Mouse (Mus musculus) MEL (cell line): Measurements from ENCODE around the gene Shroom1. TPM values are rescaled to one million over a fixed set of nuclear protein-coding genes. Genes with fewer than 3 reads are reported as not detected.

Experiments
- DNase-seq: peaks from one replicate; pipeline ENCODE4 v3.0.0; 2011; ENCODE audit warnings: low read depth, low spot score
- H3K27ac ChIP-seq: 2 replicates; pipeline ENCODE4 v1.5.1; 2012; ENCODE audit warnings: low read depth, mild to moderate bottlenecking, control low read depth, low read length, moderate library complexity; ENCODE audit not compliant: control insufficient read depth
- H3K27me3 ChIP-seq, 2 experiments: fragments of 150-350 bp in 1 of 2; sonication (generic) in 1 of 2; 2 replicates each; pipeline ENCODE4 v1.6.1; 2012; ENCODE audit warnings: low read length in 2 of 2, mild to moderate bottlenecking in 2 of 2, improper control_type of control experiment in 1 of 2, moderate library complexity in 1 of 2; ENCODE audit not compliant: insufficient read depth in 2 of 2, control insufficient read depth in 1 of 2
- H3K36me3 ChIP-seq, 2 experiments: 2 replicates each; pipeline ENCODE4 v1.6.1; 2012 to 2014; ENCODE audit warnings: low read length in 2 of 2, improper control_type of control experiment in 1 of 2, inconsistent platforms in 1 of 2, mild to moderate bottlenecking in 1 of 2; ENCODE audit not compliant: insufficient read depth in 2 of 2, control insufficient read depth in 1 of 2
- H3K4me1 ChIP-seq, 2 experiments: fragments of 150-350 bp in 1 of 2; sonication (generic) in 1 of 2; 2 replicates each; pipeline ENCODE4 v1.6.1; 2012; ENCODE audit warnings: low read length in 2 of 2, improper control_type of control experiment in 1 of 2, mild to moderate bottlenecking in 1 of 2; ENCODE audit not compliant: insufficient read depth in 2 of 2, control insufficient read depth in 1 of 2
- H3K4me3 ChIP-seq, 2 experiments: fragments of 150-350 bp in 1 of 2; sonication (generic) in 1 of 2; 2 replicates each; pipeline ENCODE4 v1.5.1; 2012; ENCODE audit warnings: low read depth in 2 of 2, low read length in 2 of 2, mild to moderate bottlenecking in 2 of 2, moderate library complexity in 2 of 2, control low read depth in 1 of 2, improper control_type of control experiment in 1 of 2; ENCODE audit not compliant: control insufficient read depth in 1 of 2, insufficient read depth in 1 of 2
- H3K79me2 ChIP-seq: 2 replicates; pipeline ENCODE4 v1.6.1; 2012; ENCODE audit warnings: mild to moderate bottlenecking, low read length, moderate library complexity; ENCODE audit not compliant: control insufficient read depth, poor library complexity, insufficient read depth
- H3K9ac ChIP-seq: 2 replicates; pipeline ENCODE4 v1.6.1; 2012; ENCODE audit warnings: low read depth, mild to moderate bottlenecking, control low read depth, low read length, moderate library complexity; ENCODE audit not compliant: control insufficient read depth, poor library complexity, severe bottlenecking
- H3K9me3 ChIP-seq: fragments of 150-350 bp; sonication (generic); replicated peaks from 2 replicates; pipeline ENCODE4 v1.6.1; 2012; ENCODE audit warnings: mild to moderate bottlenecking, low read length, improper control_type of control experiment, moderate library complexity; ENCODE audit not compliant: insufficient read depth
- BHLHE40 ChIP-seq: IDR thresholded peaks from 2 replicates; pipeline ENCODE4 v1.6.1; 2012; ENCODE audit warnings: low read depth, mild to moderate bottlenecking, inconsistent platforms, low read length, improper control_type of control experiment, borderline replicate concordance
- CHD1 ChIP-seq: IDR thresholded peaks from 2 replicates; pipeline ENCODE4 v1.6.1; 2012; ENCODE audit warnings: low read depth, mild to moderate bottlenecking, inconsistent platforms, low read length, improper control_type of control experiment
- CTCF ChIP-seq, 3 experiments: IDR thresholded peaks in 2 of 3; conservative IDR thresholded peaks in 1 of 3; 2 replicates each; pipeline ENCODE4 v1.5.1; 2011 to 2012; ENCODE audit warnings: low read length in 3 of 3, low read depth in 2 of 3, mild to moderate bottlenecking in 2 of 3, improper control_type of control experiment in 1 of 3, inconsistent platforms in 1 of 3, mixed read lengths in 1 of 3, moderate library complexity in 1 of 3; ENCODE audit not compliant: control insufficient read depth in 1 of 3, insufficient read depth in 1 of 3, poor library complexity in 1 of 3, severe bottlenecking in 1 of 3
- ETS1 ChIP-seq: IDR thresholded peaks from 2 replicates; pipeline ENCODE4 v1.6.1; 2012; ENCODE audit warnings: low read depth, mild to moderate bottlenecking, inconsistent platforms, low read length, improper control_type of control experiment, moderate library complexity
- MAX ChIP-seq: IDR thresholded peaks from 2 replicates; pipeline ENCODE4 v1.6.1; 2011; ENCODE audit warnings: low read length, improper control_type of control experiment
- MYB ChIP-seq: IDR thresholded peaks from 2 replicates; pipeline ENCODE4 v1.6.1; 2011; ENCODE audit warnings: mild to moderate bottlenecking, low read depth, low read length, improper control_type of control experiment
- POLR2A ChIP-seq, 2 experiments: IDR thresholded peaks; 2 replicates each; pipeline ENCODE4 v1.6.1; 2011 to 2012; ENCODE audit warnings: low read length in 2 of 2, mild to moderate bottlenecking in 2 of 2, control low read depth in 1 of 2, improper control_type of control experiment in 1 of 2, low read depth in 1 of 2, moderate library complexity in 1 of 2; ENCODE audit not compliant: control insufficient read depth in 1 of 2, insufficient read depth in 1 of 2, poor library complexity in 1 of 2
- POLR2AphosphoS5 ChIP-seq: IDR thresholded peaks from 2 replicates; pipeline ENCODE4 v1.6.1; 2012; ENCODE audit warnings: low read depth, borderline replicate concordance, mild to moderate bottlenecking, inconsistent platforms, low read length, moderate library complexity, mixed read lengths
- RAD21 ChIP-seq: IDR thresholded peaks from 2 replicates; pipeline ENCODE4 v1.6.1; 2011; ENCODE audit warnings: mild to moderate bottlenecking, low read depth, low read length, improper control_type of control experiment
- RCOR1 ChIP-seq: IDR thresholded peaks from 2 replicates; pipeline ENCODE4 v1.6.1; 2012; ENCODE audit warnings: low read depth, mild to moderate bottlenecking, inconsistent platforms, low read length, improper control_type of control experiment
- SIN3A ChIP-seq: IDR thresholded peaks from 2 replicates; pipeline ENCODE4 v1.6.1; 2012; ENCODE audit warnings: low read length, improper control_type of control experiment, inconsistent platforms
- TAL1 ChIP-seq: IDR thresholded peaks from 2 replicates; pipeline ENCODE4 v1.6.1; 2012; ENCODE audit warnings: mild to moderate bottlenecking, inconsistent platforms, low read length, moderate library complexity, mixed read lengths
- TBP ChIP-seq: IDR thresholded peaks from 2 replicates; pipeline ENCODE4 v1.8.0; 2011; ENCODE audit warnings: low read depth, low read length, improper control_type of control experiment
- TCF12 ChIP-seq: IDR thresholded peaks from 2 replicates; pipeline ENCODE4 v1.6.1; 2014; ENCODE audit warnings: low read depth, mild to moderate bottlenecking, inconsistent platforms, low read length, improper control_type of control experiment, moderate library complexity
- UBTF ChIP-seq: IDR thresholded peaks from 2 replicates; pipeline ENCODE4 v1.6.1; 2012; ENCODE audit warnings: low read depth, mild to moderate bottlenecking, inconsistent platforms, low read length, improper control_type of control experiment, moderate library complexity, borderline replicate concordance; ENCODE audit not compliant: insufficient read depth
- USF1 ChIP-seq: IDR thresholded peaks from 2 replicates; pipeline ENCODE4 v1.6.1; 2014; ENCODE audit warnings: low read depth, mild to moderate bottlenecking, inconsistent platforms, low read length, improper control_type of control experiment, moderate library complexity
- USF2 ChIP-seq, 2 experiments: IDR thresholded peaks; 2 replicates each; pipeline ENCODE4 v1.6.1; 2011 to 2012; ENCODE audit warnings: improper control_type of control experiment in 2 of 2, low read length in 2 of 2, borderline replicate concordance in 1 of 2, inconsistent platforms in 1 of 2, low read depth in 1 of 2, mild to moderate bottlenecking in 1 of 2; ENCODE audit not compliant: insufficient read depth in 1 of 2
- ZKSCAN1 ChIP-seq: IDR thresholded peaks from 2 replicates; pipeline ENCODE4 v1.6.1; 2012; ENCODE audit warnings: low read depth, mild to moderate bottlenecking, inconsistent platforms, low read length, improper control_type of control experiment, moderate library complexity
- ZNF384 ChIP-seq: IDR thresholded peaks from 2 replicates; pipeline ENCODE4 v1.6.1; 2012; ENCODE audit warnings: low read depth, mild to moderate bottlenecking, inconsistent platforms, low read length, improper control_type of control experiment
- polyA plus RNA-seq, 2 experiments: library from polyadenylated mRNA; stranded (reverse) in 1 of 2; unstranded in 1 of 2; fragments of >175 nt in 1 of 2; fragments of >200 nt in 1 of 2; gene quantifications; 2 replicates each; pipeline versions ENCODE4 v1.2.1 to v1.2.4; 2012; ENCODE audit warnings: low replicate concordance in 2 of 2, low read depth in 1 of 2; ENCODE audit not compliant: insufficient read length in 2 of 2, insufficient read depth in 1 of 2, missing spikeins in 1 of 2
- total RNA-seq: library from RNA; depleted of rRNA; stranded (reverse); fragments of 300-350 nt; gene quantifications from 2 replicates; pipeline ENCODE4 v1.2.3, GENCODE M21; 2012

The Shroom1 gene
- total and polyA plus RNA-seq, 3 experiments = 0.19 TPM; not detected in 2

DNA sequence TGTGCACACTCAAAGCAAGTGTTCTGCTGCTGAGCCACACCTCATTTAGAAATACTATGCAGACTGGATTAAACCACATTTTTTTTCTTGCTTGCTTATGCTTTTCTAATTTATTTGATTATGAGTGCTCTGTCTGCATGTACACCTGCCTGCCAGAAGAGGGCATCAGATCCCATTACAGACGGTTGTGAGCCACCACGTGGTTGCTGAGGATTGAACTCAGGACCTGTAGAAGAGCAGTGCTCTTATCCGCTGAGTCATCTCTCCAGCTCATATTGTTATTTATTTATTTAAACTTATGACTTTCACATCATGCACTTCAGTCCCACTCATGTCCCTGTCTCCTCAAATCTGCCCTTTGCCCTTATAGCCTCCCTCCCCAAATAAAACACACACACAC, 28.7 kb downstream of the Shroom1 start (continued):
- TF ChIP-seq MYB = no peak
- peak; percentile 96 for TF ChIP-seq MAX
- TF ChIP-seq TAL1 = no peak

- Histone ChIP-seq H3K4me1 (peaks cover 17 to 24% of the 10 kb centered on the region in 2 experiments), H3K27ac (no peak overlapping the region)
These were observed 29.3 kb downstream of the Shroom1 start for GRCm38 (mm10) chr11:53486351-53486750.

DNA sequence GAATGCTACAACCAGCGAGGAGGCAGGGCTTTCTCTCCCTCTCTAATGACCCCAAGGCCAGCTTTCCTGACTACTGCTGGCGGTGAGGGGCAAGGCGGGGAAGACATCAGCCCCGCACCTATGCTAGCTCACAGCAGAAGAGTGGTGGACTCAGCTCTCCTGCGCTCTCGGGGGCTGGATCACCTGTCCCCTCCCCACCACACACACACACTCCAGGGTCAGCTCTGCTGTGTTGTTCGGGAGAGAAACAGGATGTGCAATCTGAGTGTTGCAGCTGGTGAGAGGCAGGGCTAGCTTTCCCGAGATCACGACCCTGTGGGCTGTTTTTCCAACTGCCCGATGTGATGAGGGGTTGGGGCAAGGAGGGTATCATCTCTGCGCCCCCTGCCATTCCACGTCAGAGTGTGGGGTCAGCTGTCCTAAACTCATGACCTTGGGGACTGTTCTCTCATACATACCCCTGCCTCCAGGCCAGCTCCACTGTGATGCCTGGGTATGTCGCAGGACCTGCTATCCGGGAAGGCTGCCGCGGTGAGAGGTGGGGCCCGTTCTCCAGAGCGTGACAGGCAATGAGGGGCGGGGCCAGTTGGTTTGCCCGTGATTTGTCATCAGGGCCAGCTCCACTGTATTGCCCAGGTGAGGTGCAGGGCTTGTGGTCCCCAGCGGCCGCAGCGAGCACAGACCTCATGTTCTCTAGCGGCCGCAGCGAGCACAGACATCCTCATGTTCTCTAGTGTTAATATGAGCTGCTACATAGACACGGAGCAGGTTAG, 30.0 kb downstream of the Shroom1 start:
- Histone ChIP-seq H3K27ac (no peak overlapping the region), H3K36me3 (peaks cover 0 to 22% of the 10 kb centered on the region in 2 experiments; a peak in 2 of 4 replicates), H3K4me1 (peaks cover 15 to 19% of the 10 kb centered on the region in 2 experiments), H3K9ac (no peak overlapping the region), H3K27me3 (no peaks in the 10 kb centered on the region), H3K79me2 (no peaks in the 10 kb centered on the region), H3K4me3 (no peak overlapping the region), H3K9me3 (no peaks in the 10 kb centered on the region)
- TF ChIP-seq RAD21 (no peak), ETS1 (no peak), BHLHE40 (no peak), POLR2A (IDR thresholded peaks at IDR 0.05; ENCODE audit: control insufficient read depth in 1 of 2, insufficient read depth in 1 of 2, low read depth in 1 of 2, low read length in 2 of 2, poor library complexity in 1 of 2) (no peak), CHD1 (no peak), USF1 (no peak), TCF12 (no peak), SIN3A (no peak), USF2 (IDR thresholded peaks at IDR 0.05; ENCODE audit: borderline replicate concordance in 1 of 2, insufficient read depth in 1 of 2, low read depth in 1 of 2, low read length in 2 of 2) (no peak), TBP (no peak), UBTF (no peak), CTCF (IDR thresholded peaks at IDR 0.05 in 2 of 3, conservative IDR thresholded peaks at IDR 0.05 in 1 of 3; ENCODE audit: control insufficient read depth in 1 of 3, insufficient read depth in 1 of 3, low read depth in 2 of 3, low read length in 3 of 3, poor library complexity in 1 of 3, severe bottlenecking in 1 of 3) (no peak)
- DNase-seq = no peak

More at GRCm38 (mm10) chr11:53486351-53486750, 29.3 kb downstream of the Shroom1 start:
- no peaks in the 10 kb centered on the region for H3K9me3 ChIP-seq
- peaks cover 0 to 29% of the 10 kb centered on the region in 2 experiments; a peak in 2 of 4 replicates for H3K36me3 ChIP-seq
- no peaks in the 10 kb centered on the region for H3K79me2 ChIP-seq
- H3K4me3 ChIP-seq = no peak overlapping the region
- TF ChIP-seq POLR2AphosphoS5 (no peak), ZNF384 (no peak), ZKSCAN1 (no peak), MAX (no peak), RCOR1 (no peak), CHD1 (no peak), POLR2A (IDR thresholded peaks at IDR 0.05; ENCODE audit: control insufficient read depth in 1 of 2, insufficient read depth in 1 of 2, low read depth in 1 of 2, low read length in 2 of 2, poor library complexity in 1 of 2) (no peak)
- no peak for DNase-seq
- H3K9ac ChIP-seq = no peak overlapping the region
- H3K27me3 ChIP-seq = no peaks in the 10 kb centered on the region
